Mouse (Mus musculus) heart, embryonic 15.5 days (tissue): Measurements from ENCODE around the gene Mpp3. TPM values are rescaled to one million over a fixed set of nuclear protein-coding genes. Genes with fewer than 3 reads are reported as not detected.

Source experiments
- ATAC-seq: fragments of 200-750 bp; cut with Nextera tagmentation; replicated peaks from 2 replicates; pipeline ENCODE4 v1.8.0; 2017; ENCODE audit warnings: low read depth, moderate TSS enrichment; ENCODE audit not compliant: insufficient number of reproducible peaks, insufficient read depth, low FRiP score
- H3K27ac ChIP-seq: fragments of 300-500 bp; sonication (generic); 2 replicates; pipeline ENCODE4 v1.5.1; 2015; ENCODE audit warnings: mild to moderate bottlenecking, inconsistent platforms
- H3K27me3 ChIP-seq: fragments of 300-500 bp; sonication (generic); 2 replicates; pipeline ENCODE4 v1.6.1; 2015; ENCODE audit warnings: inconsistent platforms
- H3K36me3 ChIP-seq: fragments of 300-500 bp; sonication (generic); 2 replicates; pipeline ENCODE4 v1.6.1; 2015; ENCODE audit warnings: mild to moderate bottlenecking, inconsistent platforms
- H3K4me1 ChIP-seq: fragments of 300-500 bp; sonication (generic); replicated peaks from 2 replicates; pipeline ENCODE4 v1.6.1; 2015; ENCODE audit warnings: inconsistent platforms
- H3K4me2 ChIP-seq: fragments of 300-500 bp; sonication (generic); 2 replicates; pipeline ENCODE4 v1.6.1; 2015; ENCODE audit warnings: inconsistent platforms, mild to moderate bottlenecking, moderate library complexity
- H3K4me3 ChIP-seq: fragments of 300-500 bp; sonication (generic); 2 replicates; pipeline ENCODE4 v1.5.1; 2015; ENCODE audit warnings: mild to moderate bottlenecking, inconsistent platforms
- H3K9ac ChIP-seq: fragments of 300-500 bp; sonication (generic); 2 replicates; pipeline ENCODE4 v1.6.1; 2015; ENCODE audit warnings: mild to moderate bottlenecking, inconsistent platforms
- H3K9me3 ChIP-seq: fragments of 300-500 bp; sonication (generic); replicated peaks from 2 replicates; pipeline ENCODE4 v1.6.1; 2016; ENCODE audit warnings: inconsistent platforms
- WGBS: fragments of 180-500 bp; shearing (Covaris S2); methylation state at CpG from one replicate; pipeline ENCODE4 v1.1.7; 2015; ENCODE audit warnings: mixed read lengths; 5-methylcytosine and 5-hydroxymethylcytosine counted together
- polyA plus RNA-seq: library from polyadenylated mRNA; unstranded; fragments of >200 nt; fragmentation: Nextera tagmentation; extraction: Ambion mirVana; gene quantifications from 2 replicates; pipeline ENCODE4 v1.2.1, GENCODE M21; 2015

Gene Mpp3
- polyA plus RNA-seq, 1 experiment from 2014 or later: 2.9 TPM

DNA sequence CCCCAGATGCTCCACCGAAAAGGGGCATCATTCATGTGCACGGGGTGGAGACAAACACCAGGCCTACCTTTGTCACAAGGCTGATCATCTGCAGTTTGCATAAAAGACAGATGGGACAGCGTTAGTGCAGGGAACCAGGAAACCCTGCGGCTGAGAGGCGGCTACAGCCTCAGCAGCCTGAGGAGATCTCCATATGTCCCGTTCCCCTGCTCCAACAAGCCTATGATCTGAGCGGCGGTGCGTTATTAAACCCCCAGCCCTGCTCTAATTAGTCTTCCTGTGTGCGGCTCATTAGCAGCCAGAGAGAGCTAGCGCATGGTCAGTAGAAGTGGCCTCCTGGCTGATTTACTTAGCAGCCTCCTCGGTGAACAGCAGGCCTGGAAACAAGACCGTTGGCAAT lies 18.1 kb downstream of the Mpp3 start:
- no peaks in the 10 kb centered on the region for H3K9me3 ChIP-seq
- no peaks in the 10 kb centered on the region for H3K36me3 ChIP-seq
- ATAC-seq: no peak
- no peak overlapping the region for H3K4me2 ChIP-seq
- 80% methylated on average over 13 of the region's 13 CpGs for WGBS
- H3K27ac ChIP-seq: no peak overlapping the region
- H3K4me1 ChIP-seq: no peaks in the 10 kb centered on the region
- no peak overlapping the region for H3K4me3 ChIP-seq
- no peak overlapping the region for H3K9ac ChIP-seq
- H3K27me3 ChIP-seq: no peaks in the 10 kb centered on the region

DNA sequence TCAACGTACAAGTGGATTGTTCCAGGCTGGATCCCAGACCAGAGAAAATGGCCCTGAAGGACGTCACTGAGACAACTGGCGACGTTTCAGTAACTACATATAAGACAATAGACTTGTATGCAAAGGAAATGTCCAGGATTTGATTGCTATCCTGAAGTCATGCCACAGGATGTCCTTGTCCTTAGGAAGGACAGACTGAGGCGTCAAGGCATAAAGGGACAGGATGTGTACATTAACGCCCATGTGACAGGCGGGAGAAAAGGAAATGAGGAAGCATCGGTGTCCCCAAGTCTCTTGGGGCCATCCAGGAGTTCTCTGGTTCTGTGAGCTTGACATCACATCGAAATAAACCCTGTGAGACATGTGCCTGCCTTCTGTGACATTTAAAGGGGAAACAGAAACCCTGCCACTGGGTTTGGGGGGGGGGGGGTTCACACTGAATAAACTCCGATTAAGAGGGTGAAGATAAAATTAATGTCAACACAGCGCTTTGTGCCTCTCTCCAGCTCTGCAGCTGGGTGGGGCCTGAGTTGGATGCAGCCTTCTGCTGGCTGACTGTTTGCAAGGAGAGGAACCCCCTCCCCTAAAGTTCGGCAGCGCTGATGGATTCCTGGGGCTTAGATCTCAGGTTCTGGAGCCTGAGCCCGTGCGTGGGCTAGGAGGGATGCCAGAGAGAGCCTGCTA lies 19.2 kb downstream of the Mpp3 start:
- Histone ChIP-seq H3K9me3 (no peaks in the 10 kb centered on the region), H3K36me3 (no peaks in the 10 kb centered on the region), H3K4me3 (no peak overlapping the region), H3K27ac (peak overlapping the region; percentile 24; the same call in 1 of the 2 replicates), H3K9ac (no peak overlapping the region), H3K27me3 (no peaks in the 10 kb centered on the region), H3K4me2 (no peak overlapping the region), H3K4me1 (no peaks in the 10 kb centered on the region)
- ATAC-seq: peak; percentile 67
- 58% methylated on average over 15 of the region's 15 CpGs for WGBS

DNA sequence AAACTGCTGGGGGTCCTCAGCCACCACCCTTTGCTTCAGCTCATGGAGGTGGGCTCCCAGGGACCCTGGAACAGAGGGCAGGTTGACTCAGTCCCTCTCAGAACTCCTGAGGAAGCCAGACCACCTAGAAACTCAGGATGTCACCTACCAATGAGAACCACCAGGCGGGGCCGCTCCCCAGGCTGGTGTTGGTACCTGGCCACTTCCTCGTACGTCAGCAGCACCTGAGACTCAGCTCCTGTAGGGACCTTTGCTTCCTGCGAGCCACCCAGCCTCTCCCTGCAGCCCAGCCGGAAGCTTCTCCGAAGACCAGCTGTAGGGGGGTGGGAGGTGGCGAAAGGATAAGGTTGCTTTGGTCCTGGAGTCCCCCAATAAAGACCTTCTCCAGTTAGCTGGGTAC lies 19.9 kb downstream of the Mpp3 start:
- Histone ChIP-seq H3K4me2 (no peak overlapping the region), H3K9me3 (no peaks in the 10 kb centered on the region), H3K27me3 (no peaks in the 10 kb centered on the region), H3K4me3 (no peak overlapping the region), H3K36me3 (no peaks in the 10 kb centered on the region), H3K27ac (0 out of 2 replicates have a peak overlapping the region, but pooled peaks have one; percentile 24), H3K9ac (no peak overlapping the region), H3K4me1 (no peaks in the 10 kb centered on the region)
- ATAC-seq: no peak
- WGBS: 86% methylated on average over 8 of the region's 8 CpGs

DNA sequence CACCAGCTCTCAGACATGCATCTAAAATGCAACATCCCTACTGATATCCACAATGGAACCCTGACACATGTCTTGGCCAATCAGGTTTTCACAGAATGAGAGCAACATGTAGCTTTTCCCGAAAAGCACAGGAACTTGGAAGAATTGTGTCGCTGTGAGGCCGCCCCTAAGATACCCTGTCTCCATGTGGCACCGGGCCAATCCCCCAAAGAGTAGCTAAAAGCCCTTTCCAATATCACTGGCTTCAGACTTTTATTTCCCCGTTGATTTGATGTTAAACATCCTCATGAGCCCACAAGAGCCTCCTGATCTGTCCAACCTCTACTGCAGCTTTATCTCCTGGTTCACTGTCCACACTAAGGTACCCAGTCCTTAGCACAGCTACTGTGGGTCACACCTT lies 21.6 kb downstream of the Mpp3 start:
- Histone ChIP-seq H3K4me2 (no peak overlapping the region), H3K4me3 (no peak overlapping the region), H3K27ac (no peak overlapping the region), H3K9ac (no peak overlapping the region), H3K4me1 (no peaks in the 10 kb centered on the region), H3K36me3 (no peaks in the 10 kb centered on the region), H3K27me3 (no peaks in the 10 kb centered on the region), H3K9me3 (no peaks in the 10 kb centered on the region)
- no peak for ATAC-seq
- WGBS: 80% methylated on average over 5 of the region's 5 CpGs

DNA sequence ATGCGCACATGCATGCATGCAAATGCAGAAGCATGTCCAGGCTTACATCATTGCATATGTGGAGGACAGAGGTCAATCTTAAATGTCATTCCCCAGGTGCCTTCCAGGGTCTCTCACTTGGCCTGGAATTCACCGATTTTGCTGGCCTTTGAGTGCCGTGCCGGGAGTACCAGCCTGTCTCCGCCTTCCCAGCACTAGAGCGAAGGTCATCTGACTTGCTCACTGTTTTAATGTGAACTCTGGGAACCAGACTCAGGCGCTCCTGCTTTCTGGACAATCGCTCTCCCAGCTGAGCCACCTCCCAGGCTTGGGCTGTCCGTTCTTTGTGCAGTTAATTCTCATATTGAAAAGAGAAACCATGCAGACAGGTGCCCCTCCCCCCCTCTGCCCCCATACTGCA lies 22.0 kb downstream of the Mpp3 start:
- ATAC-seq: no peak
- 66% methylated on average over 9 of the region's 9 CpGs for WGBS
- no peak overlapping the region for H3K4me2 ChIP-seq
- no peaks in the 10 kb centered on the region for H3K36me3 ChIP-seq
- H3K9me3 ChIP-seq: no peaks in the 10 kb centered on the region
- no peaks in the 10 kb centered on the region for H3K4me1 ChIP-seq
- H3K27me3 ChIP-seq: no peaks in the 10 kb centered on the region
- H3K4me3 ChIP-seq: no peak overlapping the region
- H3K9ac ChIP-seq: no peak overlapping the region
- H3K27ac ChIP-seq: no peak overlapping the region

DNA sequence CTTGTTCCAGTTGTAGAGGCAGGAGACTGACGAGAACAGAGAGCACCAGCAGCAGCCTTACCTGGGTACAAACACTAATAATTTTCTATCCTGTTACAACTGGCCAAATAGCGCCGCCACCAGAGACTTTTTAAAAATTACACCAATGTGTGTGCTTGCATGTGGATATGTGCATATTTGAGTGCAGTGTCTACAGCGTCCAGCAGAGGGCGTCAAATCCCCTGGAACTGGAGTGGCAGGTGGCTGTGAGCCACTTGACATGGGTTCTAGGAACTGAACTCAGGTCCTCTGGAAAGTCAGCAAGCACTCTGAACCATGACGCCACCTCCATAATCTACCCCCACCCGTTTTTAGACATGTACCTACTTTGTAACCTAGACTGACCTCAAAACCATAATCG lies 24.0 kb downstream of the Mpp3 start:
- no peak for ATAC-seq
- no peak overlapping the region for H3K4me3 ChIP-seq
- 89% methylated on average over 8 of the region's 8 CpGs for WGBS
- H3K27ac ChIP-seq: no peak overlapping the region
- no peaks in the 10 kb centered on the region for H3K36me3 ChIP-seq
- H3K27me3 ChIP-seq: no peaks in the 10 kb centered on the region
- no peak overlapping the region for H3K9ac ChIP-seq
- 0 out of 2 replicates have a peak, but pooled peaks cover 5% of the 10 kb centered on the region for H3K4me1 ChIP-seq
- no peaks in the 10 kb centered on the region for H3K9me3 ChIP-seq
- no peak overlapping the region for H3K4me2 ChIP-seq

DNA sequence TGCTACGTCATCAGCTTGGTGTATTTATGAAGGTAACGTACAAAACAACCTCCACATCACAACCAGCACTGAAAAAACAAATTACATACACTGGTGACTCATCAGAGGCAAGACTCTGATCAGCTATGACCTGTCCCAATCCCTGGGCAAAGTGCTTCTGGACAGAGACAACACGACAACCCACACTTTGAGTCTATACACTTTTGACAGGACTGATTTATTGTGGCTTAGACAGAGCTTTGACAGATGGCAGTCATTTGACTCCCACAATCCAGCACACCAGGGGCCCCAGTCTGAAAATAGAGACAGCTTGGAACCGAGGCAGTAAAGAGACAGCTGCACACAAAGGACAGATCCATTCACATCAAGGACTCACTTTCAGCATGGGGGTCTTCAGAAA lies 28.8 kb downstream of the Mpp3 start:
- Histone ChIP-seq H3K27me3 (no peaks in the 10 kb centered on the region), H3K4me3 (no peak overlapping the region), H3K4me2 (no peak overlapping the region), H3K36me3 (no peaks in the 10 kb centered on the region), H3K4me1 (peaks cover 11% of the 10 kb centered on the region; the same call in 1 of the 2 replicates), H3K9me3 (no peaks in the 10 kb centered on the region), H3K9ac (no peak overlapping the region), H3K27ac (no peak overlapping the region)
- WGBS: 52% methylated on average over 4 of the region's 4 CpGs
- ATAC-seq: no peak

DNA sequence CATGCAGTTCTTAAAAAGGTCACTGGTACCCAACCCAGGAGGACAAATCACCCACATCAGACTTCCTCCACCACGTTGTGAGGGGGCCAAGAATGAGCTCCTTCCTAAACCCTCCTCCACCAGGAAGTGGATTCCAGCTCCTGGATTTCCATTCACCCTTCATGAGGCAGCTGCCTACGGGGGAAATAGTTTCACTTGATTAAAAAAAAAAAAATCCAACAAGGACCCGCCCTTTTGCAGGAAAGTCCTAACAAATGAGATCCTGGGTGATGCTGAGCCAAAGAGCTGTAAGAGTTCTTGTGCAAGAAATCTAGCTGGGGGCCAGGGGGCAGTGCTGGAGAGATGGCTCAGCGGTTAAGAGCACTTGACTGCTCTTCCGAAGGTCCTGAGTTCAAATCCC lies 30.0 kb downstream of the Mpp3 start:
- H3K27me3 ChIP-seq: no peaks in the 10 kb centered on the region
- H3K4me2 ChIP-seq: no peak overlapping the region
- no peaks in the 10 kb centered on the region for H3K9me3 ChIP-seq
- H3K4me3 ChIP-seq: no peak overlapping the region
- no peak for ATAC-seq
- peaks cover 17% of the 10 kb centered on the region for H3K4me1 ChIP-seq
- H3K27ac ChIP-seq: peak overlapping the region; percentile 31; the same call in 1 of the 2 replicates
- WGBS: 41% methylated on average over 5 of the region's 5 CpGs
- no peaks in the 10 kb centered on the region for H3K36me3 ChIP-seq
- no peak overlapping the region for H3K9ac ChIP-seq

DNA sequence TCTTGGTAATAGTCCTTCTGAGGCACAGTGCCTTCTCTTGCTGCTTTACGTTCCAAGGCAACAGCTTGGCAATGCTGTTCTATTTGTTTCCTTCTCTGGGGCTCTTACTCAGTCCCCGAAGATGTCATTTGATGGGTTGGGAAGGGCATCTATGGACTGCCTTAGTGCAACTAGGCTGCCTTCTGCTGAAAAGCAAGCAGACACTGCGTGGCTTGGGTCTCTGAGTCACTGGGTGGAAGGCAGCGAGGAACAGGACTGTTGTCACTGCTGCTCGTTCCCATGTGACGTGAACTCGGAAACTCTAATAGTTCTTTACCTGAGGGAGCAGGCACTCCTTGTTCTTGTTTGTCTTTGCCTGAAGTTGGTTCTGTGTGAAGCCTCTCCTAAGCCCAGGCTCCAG lies 32.3 kb downstream of the Mpp3 start:
- Histone ChIP-seq H3K9me3 (no peaks in the 10 kb centered on the region), H3K9ac (no peak overlapping the region), H3K4me3 (no peak overlapping the region), H3K4me1 (peaks cover 17% of the 10 kb centered on the region), H3K36me3 (no peaks in the 10 kb centered on the region), H3K27me3 (no peaks in the 10 kb centered on the region), H3K4me2 (no peak overlapping the region), H3K27ac (no peak overlapping the region)
- WGBS: 84% methylated on average over 7 of the region's 7 CpGs
- no peak for ATAC-seq

DNA sequence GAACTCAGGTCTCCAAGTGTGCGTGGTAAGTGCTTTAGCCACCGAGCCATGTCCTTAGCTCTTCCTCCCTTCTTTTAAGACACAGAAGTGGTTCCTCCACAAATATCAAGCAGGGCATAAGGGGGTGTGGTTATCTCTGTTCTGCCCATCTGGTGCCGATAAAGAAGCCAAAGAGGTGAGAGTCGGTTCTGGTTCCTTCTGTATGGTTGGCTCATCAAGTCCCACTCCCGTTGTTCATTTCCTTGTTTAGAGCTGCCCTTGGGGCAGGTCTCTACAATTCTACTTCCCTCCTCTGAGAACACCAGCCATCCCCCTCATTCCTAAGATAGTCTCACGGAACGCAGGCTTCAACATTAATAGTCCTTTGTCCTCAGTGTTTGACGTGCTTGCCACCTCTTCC lies 34.2 kb downstream of the Mpp3 start:
- no peaks in the 10 kb centered on the region for H3K9me3 ChIP-seq
- ATAC-seq: no peak
- no peak overlapping the region for H3K4me3 ChIP-seq
- peak overlapping the region; percentile 56 for H3K27ac ChIP-seq
- peaks cover 11% of the 10 kb centered on the region for H3K4me1 ChIP-seq
- no peak overlapping the region for H3K4me2 ChIP-seq
- no peak overlapping the region for H3K9ac ChIP-seq
- H3K36me3 ChIP-seq: no peaks in the 10 kb centered on the region
- H3K27me3 ChIP-seq: no peaks in the 10 kb centered on the region
- 39% methylated on average over 8 of the region's 8 CpGs for WGBS

DNA sequence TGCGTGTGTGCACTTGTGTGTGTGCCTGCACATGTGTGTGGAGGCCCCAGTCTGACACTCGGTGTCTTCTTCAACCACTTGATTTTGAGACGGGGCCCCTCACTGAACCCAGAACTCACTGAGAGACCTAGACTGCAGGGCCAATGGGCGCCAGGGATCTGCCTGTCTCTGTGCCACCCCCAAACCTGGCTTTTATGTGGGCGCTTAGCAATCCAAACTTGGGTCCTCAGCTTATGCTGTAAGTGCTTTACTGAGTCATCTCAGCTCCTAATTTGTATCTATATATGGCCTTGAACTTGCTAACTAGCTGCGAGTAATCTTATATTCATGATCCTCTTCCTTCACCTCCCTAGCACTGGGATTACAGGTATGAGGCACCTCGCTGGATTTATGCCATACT lies 35.9 kb downstream of the Mpp3 start:
- no peak for ATAC-seq
- H3K27me3 ChIP-seq: no peaks in the 10 kb centered on the region
- H3K4me3 ChIP-seq: no peak overlapping the region
- no peak overlapping the region for H3K9ac ChIP-seq
- peaks cover 5% of the 10 kb centered on the region for H3K4me1 ChIP-seq
- H3K9me3 ChIP-seq: no peaks in the 10 kb centered on the region
- whole genome bisulfite sequencing: 80% methylated on average over 7 of the region's 7 CpGs
- no peaks in the 10 kb centered on the region for H3K36me3 ChIP-seq
- no peak overlapping the region for H3K4me2 ChIP-seq
- no peak overlapping the region for H3K27ac ChIP-seq

DNA sequence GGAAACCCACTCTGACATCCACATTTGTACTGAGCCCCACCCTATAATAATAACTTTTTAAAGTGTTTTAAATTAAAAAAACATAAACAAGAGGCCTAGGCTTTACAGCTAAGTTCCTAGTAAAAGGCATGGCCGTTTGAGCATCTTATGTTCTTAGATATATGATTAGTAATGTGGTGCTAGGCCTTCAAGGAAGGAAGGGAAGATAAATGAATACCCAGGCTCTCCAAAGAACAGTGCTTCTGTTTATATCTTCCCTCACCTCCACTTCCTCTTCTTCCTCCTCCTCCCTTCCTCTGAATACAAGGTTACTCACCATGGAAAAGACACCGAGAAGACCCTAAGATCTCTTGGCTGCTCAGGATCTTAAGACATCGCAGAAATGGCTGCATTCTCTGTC lies 36.4 kb downstream of the Mpp3 start:
- peaks cover 5% of the 10 kb centered on the region for H3K4me1 ChIP-seq
- no peaks in the 10 kb centered on the region for H3K36me3 ChIP-seq
- no peak overlapping the region for H3K27ac ChIP-seq
- no peaks in the 10 kb centered on the region for H3K9me3 ChIP-seq
- H3K9ac ChIP-seq: no peak overlapping the region
- H3K4me3 ChIP-seq: no peak overlapping the region
- H3K4me2 ChIP-seq: no peak overlapping the region
- H3K27me3 ChIP-seq: no peaks in the 10 kb centered on the region
- 72% methylated on average over 3 of the region's 3 CpGs for WGBS
- no peak for ATAC-seq
